Mouse (Mus musculus) heart, embryonic 14.5 days (tissue): ENCODE results near the gene Mapk8ip1. TPM values are rescaled to one million over a fixed set of nuclear protein-coding genes. Genes with fewer than 3 reads are reported as not detected.

ENCODE experiments used
- ATAC-seq: fragments of 200-750 bp; cut with Nextera tagmentation; 2 replicates; pipeline ENCODE4 v1.8.0; 2017; ENCODE audit warnings: low read depth, moderate TSS enrichment; ENCODE audit not compliant: insufficient number of reproducible peaks, insufficient read depth, low FRiP score
- H3K27ac ChIP-seq, 2 experiments: fragments of 200-500 bp in 1 of 2; fragments of 300-500 bp in 1 of 2; sonication (generic) in 1 of 2; replicated peaks in 1 of 2; 2 replicates each; pipeline ENCODE4 v1.5.1; 2012 to 2014; ENCODE audit warnings: low read depth in 2 of 2, low read length in 2 of 2, control low read depth in 1 of 2, mild to moderate bottlenecking in 1 of 2, mixed read lengths in 1 of 2; ENCODE audit not compliant: control insufficient read depth in 1 of 2, insufficient read depth in 1 of 2
- H3K27me3 ChIP-seq: fragments of 300-500 bp; sonication (generic); 2 replicates; pipeline ENCODE4 v1.6.1; 2014; ENCODE audit warnings: mild to moderate bottlenecking, low read length, control low read depth; ENCODE audit not compliant: control insufficient read depth, insufficient read depth
- H3K36me3 ChIP-seq: fragments of 300-500 bp; sonication (generic); 2 replicates; pipeline ENCODE4 v1.6.1; 2014; ENCODE audit warnings: mild to moderate bottlenecking, control low read depth, low read length, mixed read lengths; ENCODE audit not compliant: control insufficient read depth, insufficient read depth
- H3K4me1 ChIP-seq, 2 experiments: fragments of 200-500 bp in 1 of 2; fragments of 300-500 bp in 1 of 2; sonication (generic) in 1 of 2; 2 replicates each; pipeline ENCODE4 v1.6.1; 2012 to 2014; ENCODE audit warnings: low read length in 2 of 2, control low read depth in 1 of 2, mixed read lengths in 1 of 2; ENCODE audit not compliant: control insufficient read depth in 2 of 2, insufficient read depth in 2 of 2
- H3K4me2 ChIP-seq: fragments of 300-500 bp; sonication (generic); 2 replicates; pipeline ENCODE4 v1.6.1; 2014; ENCODE audit warnings: mild to moderate bottlenecking, low read length
- H3K4me3 ChIP-seq, 2 experiments: fragments of 200-500 bp in 1 of 2; fragments of 300-500 bp in 1 of 2; sonication (generic) in 1 of 2; 2 replicates each; pipeline ENCODE4 v1.5.1; 2012 to 2014; ENCODE audit warnings: low read length in 2 of 2, mild to moderate bottlenecking in 2 of 2, control low read depth in 1 of 2, low read depth in 1 of 2, moderate library complexity in 1 of 2; ENCODE audit not compliant: control insufficient read depth in 1 of 2, insufficient read depth in 1 of 2
- H3K9ac ChIP-seq: fragments of 300-500 bp; sonication (generic); 2 replicates; pipeline ENCODE4 v1.6.1; 2014; ENCODE audit warnings: mild to moderate bottlenecking, low read length
- H3K9me3 ChIP-seq: fragments of 300-500 bp; sonication (generic); 2 replicates; pipeline ENCODE4 v1.6.1; 2016; ENCODE audit warnings: low read length, control low read depth; ENCODE audit not compliant: control insufficient read depth
- WGBS: fragments of 180-500 bp; shearing (Covaris S2); extraction: QIAGEN DNeasy Blood & Tissue Kit; methylation state at CpG from one replicate; pipeline ENCODE4 v1.1.7; 2014; 5-methylcytosine and 5-hydroxymethylcytosine counted together
- polyA plus RNA-seq: library from polyadenylated mRNA; unstranded; fragments of >200 nt; fragmentation: Nextera tagmentation; extraction: Ambion mirVana; gene quantifications from 2 replicates; pipeline ENCODE4 v1.2.1, GENCODE M21; 2014

Mapk8ip1 gene
- polyA plus RNA-seq, 1 experiment from 2014 or later, result 2.9 TPM

DNA sequence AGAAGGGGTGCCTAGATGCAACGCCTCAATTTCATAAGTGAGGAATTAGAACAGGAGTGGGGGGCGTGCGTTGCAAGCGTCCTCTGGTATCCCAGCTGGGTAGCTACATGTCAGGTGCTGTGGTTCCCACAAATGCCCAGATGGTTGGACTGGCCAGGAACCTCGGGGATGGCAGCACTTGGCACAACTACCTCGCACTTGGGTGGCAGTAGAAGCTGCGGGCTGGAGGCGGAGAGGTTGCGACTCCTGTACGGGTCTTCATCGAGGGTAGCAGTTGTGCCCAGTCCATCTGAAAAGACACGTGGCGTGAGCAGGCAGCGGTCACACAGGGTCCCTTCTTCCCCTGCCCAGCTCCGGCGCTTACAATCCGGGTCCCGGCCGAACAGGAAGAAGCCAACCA lies 30.7 kb downstream of the Mapk8ip1 start:
- Histone ChIP-seq H3K9ac (peak overlapping the region; percentile 60), H3K4me3 (peak overlapping the region; percentile 40 to 44), H3K4me1 (peaks cover 9 to 10% of the 10 kb centered on the region in 2 experiments), H3K27ac (no peak overlapping the region), H3K9me3 (no peaks in the 10 kb centered on the region), H3K36me3 (no peaks in the 10 kb centered on the region), H3K4me2 (peak overlapping the region; percentile 85), H3K27me3 (peaks cover 47% of the 10 kb centered on the region)
- ATAC-seq, result no peak
- 14% methylated on average over 19 of the region's 19 CpGs for WGBS

DNA sequence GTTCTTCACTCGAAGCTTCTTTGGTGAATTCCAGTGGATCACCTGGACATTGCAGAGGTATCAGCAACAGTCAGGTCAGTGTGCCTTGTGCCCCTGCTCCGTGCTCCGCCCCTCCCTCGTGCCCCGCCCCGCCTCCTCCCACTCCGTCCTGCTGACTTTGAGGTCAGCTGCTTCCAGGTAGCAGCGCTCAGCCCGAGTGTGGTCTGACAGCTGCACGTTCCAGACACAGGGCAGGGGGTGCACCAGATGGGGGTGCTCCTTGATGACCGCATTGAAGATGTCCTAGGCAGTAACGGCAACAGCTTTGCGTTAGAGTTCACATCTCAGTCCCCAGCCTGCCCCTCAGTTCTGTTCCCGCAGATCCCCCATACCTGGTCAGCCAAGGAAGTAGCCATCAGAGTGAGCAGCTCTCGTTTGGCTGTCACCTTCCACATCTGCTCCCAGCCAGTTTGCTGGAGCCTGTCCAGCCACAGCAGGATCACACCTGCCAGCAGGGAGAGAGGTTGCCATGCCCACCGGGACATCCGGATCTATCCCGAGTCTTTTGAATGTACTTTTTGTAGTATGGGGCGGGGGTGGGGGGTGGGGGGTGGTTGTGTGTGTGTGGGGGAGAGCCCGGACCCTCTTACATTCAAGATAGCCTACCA lies 33.6 kb downstream of the Mapk8ip1 start:
- Histone ChIP-seq H3K9me3 (no peaks in the 10 kb centered on the region), H3K4me3 (no peak overlapping the region), H3K4me1 (peaks cover 9% of the 10 kb centered on the region in 2 experiments), H3K27ac (no peak overlapping the region), H3K27me3 (peaks cover 43% of the 10 kb centered on the region), H3K4me2 (no peak overlapping the region), H3K36me3 (peaks cover 14% of the 10 kb centered on the region), H3K9ac (no peak overlapping the region)
- WGBS, result 26% methylated on average over 20 of the region's 20 CpGs
- ATAC-seq, result no peak

DNA sequence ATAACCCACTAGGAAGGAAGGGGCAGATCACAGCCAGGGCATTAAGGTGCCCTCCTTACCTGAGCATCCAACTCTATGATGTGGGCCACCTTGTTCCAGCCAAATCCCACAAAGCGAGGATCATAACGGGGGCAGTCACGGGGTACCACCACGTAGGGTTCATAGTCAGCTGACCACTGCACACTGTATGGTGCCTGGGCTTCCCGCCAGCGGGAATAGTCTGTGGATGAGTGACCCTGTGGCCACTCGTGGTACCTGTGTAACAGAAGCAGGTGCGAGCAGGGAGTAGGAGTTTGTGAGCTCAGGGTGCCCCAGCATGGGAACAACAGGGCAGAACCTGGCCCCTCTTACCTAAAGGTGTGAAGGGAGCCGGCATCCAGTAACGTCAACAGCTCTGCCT lies 35.5 kb downstream of the Mapk8ip1 start:
- no peak overlapping the region for H3K4me2 ChIP-seq
- peaks cover 0 to 1% of the 10 kb centered on the region in 2 experiments; a peak in 1 of 4 replicates for H3K4me1 ChIP-seq
- WGBS, result 87% methylated on average over 10 of the region's 10 CpGs
- H3K27ac ChIP-seq, result no peak overlapping the region
- H3K36me3 ChIP-seq, result peaks cover 23% of the 10 kb centered on the region
- no peak overlapping the region for H3K9ac ChIP-seq
- no peaks in the 10 kb centered on the region for H3K9me3 ChIP-seq
- ATAC-seq, result no peak
- peaks cover 24% of the 10 kb centered on the region for H3K27me3 ChIP-seq
- no peak overlapping the region for H3K4me3 ChIP-seq

DNA sequence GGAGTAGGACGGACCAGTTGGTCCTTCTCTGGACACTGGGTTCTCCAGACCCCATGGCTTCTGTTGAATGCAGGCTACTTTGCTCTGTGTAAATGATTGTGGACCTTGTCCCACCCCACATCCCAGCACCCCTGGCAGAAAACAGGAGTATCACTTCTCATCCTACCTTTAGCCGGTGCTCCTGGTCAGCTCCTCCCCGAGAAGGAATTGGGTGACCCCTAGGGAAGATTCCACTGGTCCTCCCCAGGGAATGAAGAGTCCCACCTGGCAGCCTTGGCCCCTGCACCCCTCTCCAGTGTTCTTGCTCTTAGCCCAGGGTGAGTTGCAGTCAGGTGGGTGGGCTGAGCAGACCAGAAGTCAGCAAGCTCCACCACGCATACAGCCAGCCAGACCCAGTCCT lies 37.0 kb downstream of the Mapk8ip1 start:
- H3K27ac ChIP-seq, result no peak overlapping the region
- no peak overlapping the region for H3K9ac ChIP-seq
- H3K4me1 ChIP-seq, result no peaks in the 10 kb centered on the region
- H3K36me3 ChIP-seq, result peaks cover 38% of the 10 kb centered on the region
- H3K4me2 ChIP-seq, result no peak overlapping the region
- H3K27me3 ChIP-seq, result peaks cover 9% of the 10 kb centered on the region
- no peak overlapping the region for H3K4me3 ChIP-seq
- 85% methylated on average over 4 of the region's 4 CpGs for WGBS
- ATAC-seq, result no peak
- no peaks in the 10 kb centered on the region for H3K9me3 ChIP-seq

DNA sequence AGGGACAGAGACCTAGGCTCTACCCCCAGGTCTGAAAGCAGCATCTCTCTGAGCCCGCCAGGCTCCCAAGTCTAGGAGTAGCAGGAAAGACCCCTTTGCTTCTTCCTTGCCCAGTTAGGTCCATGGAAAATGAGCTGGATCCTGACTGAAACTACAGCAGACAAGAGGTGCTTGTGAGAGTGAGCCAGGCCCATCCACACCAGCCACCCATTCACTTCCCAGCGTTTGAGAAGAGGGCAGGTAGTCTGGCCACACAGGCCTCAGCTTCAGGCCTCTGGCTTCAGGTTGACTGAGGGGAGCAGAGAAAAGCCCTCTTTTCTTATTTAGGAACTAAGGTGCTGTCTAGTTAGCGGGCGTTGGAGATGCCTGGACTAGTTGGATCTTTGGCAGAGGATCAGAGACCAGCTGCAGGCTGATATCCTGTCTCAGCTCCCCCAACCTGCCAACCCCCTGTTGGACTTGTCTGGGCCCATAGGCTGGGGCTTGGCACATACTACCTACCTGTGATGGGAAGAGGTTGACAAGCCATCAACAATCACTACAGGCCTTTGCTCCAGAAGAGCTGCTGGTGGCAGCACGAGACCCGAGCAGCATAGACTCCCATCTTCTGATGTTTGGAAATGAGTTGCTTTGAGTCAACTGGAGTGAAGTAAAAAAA lies 38.4 kb downstream of the Mapk8ip1 start:
- ATAC-seq, result no peak
- no peaks in the 10 kb centered on the region for H3K4me1 ChIP-seq
- no peak overlapping the region for H3K27ac ChIP-seq
- no peak overlapping the region for H3K9ac ChIP-seq
- peaks cover 51% of the 10 kb centered on the region for H3K36me3 ChIP-seq
- no peak overlapping the region for H3K4me3 ChIP-seq
- no peaks in the 10 kb centered on the region for H3K27me3 ChIP-seq
- H3K9me3 ChIP-seq, result no peaks in the 10 kb centered on the region
- 94% methylated on average over 6 of the region's 6 CpGs for WGBS
- no peak overlapping the region for H3K4me2 ChIP-seq

DNA sequence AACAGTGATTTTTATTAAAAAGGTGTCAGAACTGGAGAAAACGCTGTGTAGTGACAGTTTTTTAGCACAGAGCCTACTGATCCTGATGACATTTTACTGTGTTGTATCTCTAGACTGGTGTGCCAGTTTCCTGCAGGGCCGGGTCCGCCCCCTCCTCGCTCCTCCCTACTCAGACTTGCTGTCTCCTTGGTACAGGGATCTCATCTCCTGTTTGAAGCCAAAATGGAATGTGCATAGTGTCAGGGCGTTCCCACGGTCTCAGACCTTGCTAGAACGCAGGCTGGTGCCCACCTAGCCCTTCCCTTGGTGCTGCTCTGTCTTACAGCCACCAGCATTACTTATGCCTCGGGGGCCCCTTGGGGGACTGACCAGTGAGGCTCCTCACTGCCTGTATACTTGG lies 39.3 kb downstream of the Mapk8ip1 start:
- Histone ChIP-seq H3K27ac (no peak overlapping the region), H3K9me3 (no peaks in the 10 kb centered on the region), H3K4me2 (no peak overlapping the region), H3K9ac (no peak overlapping the region), H3K4me3 (no peak overlapping the region), H3K27me3 (no peaks in the 10 kb centered on the region), H3K36me3 (peaks cover 60% of the 10 kb centered on the region), H3K4me1 (no peaks in the 10 kb centered on the region)
- WGBS, result 82% methylated on average over 8 of the region's 8 CpGs
- ATAC-seq, result no peak

DNA sequence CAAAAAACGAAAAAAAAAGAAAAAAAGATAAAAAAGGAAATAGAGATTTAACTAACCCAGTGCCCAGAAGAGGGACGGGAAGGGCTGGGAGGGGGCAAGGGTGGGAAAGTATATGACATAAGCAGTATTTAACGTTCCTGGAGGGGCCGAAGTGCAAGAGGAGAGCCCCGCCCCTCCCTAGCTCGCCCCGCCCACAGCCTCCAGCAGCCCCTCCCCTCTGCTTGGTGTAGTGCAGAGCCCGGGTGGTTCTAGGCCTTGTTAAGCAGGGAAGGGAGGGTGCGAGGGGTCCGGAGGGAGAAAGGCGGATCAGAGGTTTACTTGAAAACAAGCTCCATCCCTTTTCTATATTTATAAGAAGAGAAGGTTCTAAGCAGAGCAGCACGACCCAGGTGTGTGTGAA lies 40.2 kb downstream of the Mapk8ip1 start:
- no peaks in the 10 kb centered on the region for H3K4me1 ChIP-seq
- no peaks in the 10 kb centered on the region for H3K27me3 ChIP-seq
- H3K9me3 ChIP-seq, result no peaks in the 10 kb centered on the region
- 34% methylated on average over 12 of the region's 12 CpGs for WGBS
- H3K36me3 ChIP-seq, result peaks cover 66% of the 10 kb centered on the region
- no peak overlapping the region for H3K27ac ChIP-seq
- H3K4me3 ChIP-seq, result no peak overlapping the region
- H3K9ac ChIP-seq, result no peak overlapping the region
- ATAC-seq, result no peak
- no peak overlapping the region for H3K4me2 ChIP-seq
